In the genomic region with DNA sequence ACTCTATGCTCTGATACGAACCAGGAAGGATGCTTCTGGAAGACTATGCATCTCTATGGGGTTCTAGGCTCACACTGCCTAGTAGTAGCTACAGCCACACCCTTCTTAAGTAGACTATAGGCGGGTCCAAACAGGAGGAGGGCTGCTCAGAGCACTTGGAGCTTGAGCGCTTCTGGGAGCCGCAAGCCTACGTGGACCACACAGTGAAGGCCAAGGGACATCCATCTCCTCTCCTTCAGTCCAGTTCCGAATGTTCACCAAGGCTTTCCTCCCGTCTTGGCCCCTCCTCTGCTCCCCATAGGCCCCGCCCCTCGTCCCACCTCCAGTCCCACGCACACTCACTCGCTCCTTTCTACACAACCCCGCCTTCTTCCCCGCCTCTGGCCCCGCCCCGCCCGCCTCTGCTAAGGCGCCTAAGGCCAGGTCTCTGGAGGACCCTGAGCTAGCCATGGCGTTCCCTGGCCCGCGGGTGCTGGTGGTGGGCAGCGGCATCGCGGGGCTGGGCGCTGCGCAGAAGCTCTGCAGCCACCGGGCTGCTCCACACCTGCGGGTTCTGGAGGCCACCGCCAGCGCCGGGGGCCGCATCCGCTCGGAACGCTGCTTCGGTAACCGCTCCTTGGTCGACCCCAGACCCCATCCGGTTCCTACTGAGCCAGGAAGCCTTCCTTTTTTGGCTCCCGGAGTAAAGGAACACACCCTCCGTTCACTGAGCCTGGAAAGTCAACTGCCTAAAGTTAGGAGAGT, we compare ENCODE assay signal across 8 mouse cellular contexts. TPM values are rescaled to one million over a fixed set of nuclear protein-coding genes. Genes with fewer than 3 reads are reported as not detected.
DNase-seq lines count a peak whose midpoint lies in the region; ATAC-seq and TF ChIP-seq lines count a peak whose summit lies in the region.

No protein-coding gene starts in this region.

- peak overlapping the region; percentile 67 for H3ac ChIP-seq in C2C12 (ENCODE audit: control insufficient read depth, insufficient read length, low read depth)

- H3K27ac ChIP-seq in heart, embryonic 11.5 days (ENCODE audit: low read depth, low read length): no peak overlapping the region
- H3K27ac ChIP-seq in kidney, embryonic 16.5 days (ENCODE audit: low read length): peak overlapping the region; percentile 73; the same call in 1 of the 2 replicates

- H3K79me2 ChIP-seq in C2C12 (ENCODE audit: control insufficient read depth, insufficient read depth): no peaks in the 10 kb centered on the region

- no peaks in the 10 kb centered on the region for H3K27me3 ChIP-seq in C2C12 (ENCODE audit: control insufficient read depth, insufficient read depth, insufficient read length)
- H3K27me3 ChIP-seq in erythroblast, embryonic 14.5 days (ENCODE audit: control insufficient read depth): no peaks in the 10 kb centered on the region
- no peaks in the 10 kb centered on the region for H3K27me3 ChIP-seq in heart, embryonic 11.5 days (ENCODE audit: control insufficient read depth, insufficient read depth, low read length)
- no peaks in the 10 kb centered on the region for H3K27me3 ChIP-seq in kidney, embryonic 16.5 days (ENCODE audit: insufficient read depth, low read length)

- peak; percentile 98 for ATAC-seq in heart, embryonic 11.5 days (replicated peaks; ENCODE audit: insufficient number of reproducible peaks, low FRiP score, low TSS enrichment)
- peak; percentile 98 for ATAC-seq in kidney, embryonic 16.5 days (ENCODE audit: low FRiP score, low TSS enrichment)

- no peaks in the 10 kb centered on the region for H3K36me3 ChIP-seq in C2C12 (ENCODE audit: control insufficient read depth, insufficient read depth)
- H3K36me3 ChIP-seq in erythroblast, embryonic 14.5 days (ENCODE audit: control insufficient read depth): no peaks in the 10 kb centered on the region; the same call in 1 of the 2 replicates
- H3K36me3 ChIP-seq in heart, embryonic 11.5 days (ENCODE audit: control insufficient read depth, insufficient read depth, low read length): peaks cover 2% of the 10 kb centered on the region; the same call in 1 of the 2 replicates
- H3K36me3 ChIP-seq in kidney, embryonic 16.5 days (ENCODE audit: insufficient read depth, low read length): peaks cover 11% of the 10 kb centered on the region

- TF ChIP-seq CTCF in C2C12 (IDR thresholded peaks at IDR 0.05; ENCODE audit: control insufficient read depth, insufficient read depth, insufficient read length): no peak

- no peaks in the 10 kb centered on the region for H3K79me3 ChIP-seq in C2C12 (ENCODE audit: low read depth)

- DNase-seq in brain, embryonic 18.5 days (ENCODE audit: low read depth, low spot score): peak; percentile 70
- DNase-seq in liver: peak; percentile 97
- peak; percentile 52 to 80 for DNase-seq in monocyte, adult 2 months (ENCODE audit: low read depth in 1 of 2, low spot score in 2 of 2)
- peak; percentile 85 for DNase-seq in spleen, postnatal 14 days (ENCODE audit: low spot score in 2 of 2)

- H3K4me1 ChIP-seq in erythroblast, embryonic 14.5 days (ENCODE audit: control insufficient read depth): peaks cover 31% of the 10 kb centered on the region
- peaks cover 6% of the 10 kb centered on the region; the same call in 1 of the 2 replicates for H3K4me1 ChIP-seq in heart, embryonic 11.5 days (ENCODE audit: control insufficient read depth, insufficient read depth, low read length)
- peaks cover 10% of the 10 kb centered on the region for H3K4me1 ChIP-seq in kidney, embryonic 16.5 days (ENCODE audit: insufficient read depth, low read length)

- H3K9me3 ChIP-seq in erythroblast, embryonic 14.5 days (ENCODE audit: control insufficient read depth, low read length): no peaks in the 10 kb centered on the region
- H3K9me3 ChIP-seq in heart, embryonic 11.5 days (replicated peaks; ENCODE audit: control insufficient read depth, low read length): no peaks in the 10 kb centered on the region
- no peaks in the 10 kb centered on the region for H3K9me3 ChIP-seq in kidney, embryonic 16.5 days (ENCODE audit: low read length)

- 1% methylated on average over 40 of the region's 40 CpGs for WGBS in heart, embryonic 11.5 days (ENCODE audit: insufficient replicate concordance)
- 1% methylated on average over 40 of the region's 40 CpGs for WGBS in kidney, embryonic 16.5 days

- H3K9ac ChIP-seq in heart, embryonic 11.5 days (ENCODE audit: low read depth, low read length): peak overlapping the region; percentile 82
- peak overlapping the region; percentile 95 for H3K9ac ChIP-seq in kidney, embryonic 16.5 days (replicated peaks; ENCODE audit: low read length)

- H3K4me2 ChIP-seq in heart, embryonic 11.5 days: peak overlapping the region; percentile 77
- peak overlapping the region; percentile 88 for H3K4me2 ChIP-seq in kidney, embryonic 16.5 days (replicated peaks; ENCODE audit: low read depth, low read length)

- H3K4me3 ChIP-seq in C2C12 (ENCODE audit: insufficient read depth, poor library complexity, severe bottlenecking): peak overlapping the region; percentile 30
- H3K4me3 ChIP-seq in erythroblast, embryonic 14.5 days (replicated peaks): peak overlapping the region; percentile 75
- peak overlapping the region; percentile 61 for H3K4me3 ChIP-seq in heart, embryonic 11.5 days (ENCODE audit: low read depth, low read length)
- peak overlapping the region; percentile 90 for H3K4me3 ChIP-seq in kidney, embryonic 16.5 days (ENCODE audit: low read length)

TF ChIP-seq in C2C12, 6 proteins besides CTCF, POLR2A, EP300 and RAD21:
- no peak for TF ChIP-seq CEBPB (IDR thresholded peaks at IDR 0.05; ENCODE audit: low read depth)
- TF ChIP-seq MYOG (IDR thresholded peaks at IDR 0.05; ENCODE audit: control insufficient read depth, extremely low read depth, insufficient read length): no peak
- TF ChIP-seq MYOD1 (IDR thresholded peaks at IDR 0.05; ENCODE audit: control insufficient read depth, insufficient read length, low read depth): no peak
- TF ChIP-seq FOSL1 (IDR thresholded peaks at IDR 0.05; ENCODE audit: insufficient read depth, low read length, poor library complexity, severe bottlenecking): no peak
- no peak for TF ChIP-seq USF1 (IDR thresholded peaks at IDR 0.05; ENCODE audit: low read depth)
- no peak for TF ChIP-seq MAX (IDR thresholded peaks at IDR 0.05)
TF ChIP-seq in C2C12: peak in this region for 0.

RNA-seq across cellular contexts. Expression of a gene that starts 9.2 kb away (rescaled TPM):
- polyA plus RNA-seq in C2C12 (2012; fragmentation: generic; extraction: Trizol): 149 TPM
- polyA plus RNA-seq in erythroblast, embryonic 14.5 days (2012): 0.14 and 0.39 TPM in 2 replicates
- polyA plus RNA-seq in heart, embryonic 11.5 days (2014; fragmentation: Nextera tagmentation; extraction: Ambion mirVana): 179 and 198 TPM in 2 replicates
- 183 and 199 TPM in 2 replicates for polyA plus RNA-seq in kidney, embryonic 16.5 days (2015; fragmentation: Nextera tagmentation; extraction: Ambion mirVana)

RNA-seq across cellular contexts. Expression of a gene that starts 9.9 kb away (rescaled TPM):
- polyA plus RNA-seq in C2C12 (2012; fragmentation: generic; extraction: Trizol): 10.1 TPM
- polyA plus RNA-seq in erythroblast, embryonic 14.5 days (2012): 0.14 TPM in 1 of 2 replicates, not detected in the other
- 17.1 and 19.0 TPM in 2 replicates for polyA plus RNA-seq in heart, embryonic 11.5 days (2014; fragmentation: Nextera tagmentation; extraction: Ambion mirVana)
- polyA plus RNA-seq in kidney, embryonic 16.5 days (2015; fragmentation: Nextera tagmentation; extraction: Ambion mirVana): 20.2 and 23.5 TPM in 2 replicates

RNA-seq across cellular contexts. Expression of a gene that starts 11.9 kb away (rescaled TPM):
- 16.9 TPM for polyA plus RNA-seq in C2C12 (2012; fragmentation: generic; extraction: Trizol)
- 0.30 and 0.58 TPM in 2 replicates for polyA plus RNA-seq in erythroblast, embryonic 14.5 days (2012)
- polyA plus RNA-seq in heart, embryonic 11.5 days (2014; fragmentation: Nextera tagmentation; extraction: Ambion mirVana): 24.8 and 33.7 TPM in 2 replicates
- 30.5 and 33.8 TPM in 2 replicates for polyA plus RNA-seq in kidney, embryonic 16.5 days (2015; fragmentation: Nextera tagmentation; extraction: Ambion mirVana)

RNA-seq across cellular contexts. Expression of a gene that starts 23.2 kb away (rescaled TPM):
- 21.5 TPM for polyA plus RNA-seq in C2C12 (2012; fragmentation: generic; extraction: Trizol)
- polyA plus RNA-seq in erythroblast, embryonic 14.5 days (2012): 1.0 and 2.8 TPM in 2 replicates
- 69.3 and 71.7 TPM in 2 replicates for polyA plus RNA-seq in heart, embryonic 11.5 days (2014; fragmentation: Nextera tagmentation; extraction: Ambion mirVana)
- polyA plus RNA-seq in kidney, embryonic 16.5 days (2015; fragmentation: Nextera tagmentation; extraction: Ambion mirVana): 36.1 and 41.3 TPM in 2 replicates

RNA-seq across cellular contexts. Expression of a gene that starts 29.2 kb away (rescaled TPM):
- polyA plus RNA-seq in C2C12 (2012; fragmentation: generic; extraction: Trizol): not detected
- polyA plus RNA-seq in erythroblast, embryonic 14.5 days (2012): not detected in 2 replicates
- polyA plus RNA-seq in heart, embryonic 11.5 days (2014; fragmentation: Nextera tagmentation; extraction: Ambion mirVana): 0.04 TPM in 1 of 2 replicates, not detected in the other
- polyA plus RNA-seq in kidney, embryonic 16.5 days (2015; fragmentation: Nextera tagmentation; extraction: Ambion mirVana): 0.41 and 0.51 TPM in 2 replicates

Comparison
In these comparisons a context has a peak if more than half of its experiments do, and no peak if none do; other contexts are left out.
1. H3K4me3 ChIP-seq: peak in every context shown above with its lines; median percentile 90 in kidney, embryonic 16.5 days; 75 in erythroblast, embryonic 14.5 days; 61 in heart, embryonic 11.5 days; 30 in C2C12.
2. RNA of a gene that starts 9.2 kb away (polyA plus RNA-seq): 183 to 199 TPM in kidney, embryonic 16.5 days, 179 to 198 TPM in heart, embryonic 11.5 days and 149 TPM in C2C12 (single experiment); 0.14 to 0.39 TPM in erythroblast, embryonic 14.5 days; every median in the first group is over 100 times any median in the second.
3. RNA of a gene that starts 11.9 kb away (polyA plus RNA-seq): 30.5 to 33.8 TPM in kidney, embryonic 16.5 days, 24.8 to 33.7 TPM in heart, embryonic 11.5 days and 16.9 TPM in C2C12 (single experiment); 0.30 to 0.58 TPM in erythroblast, embryonic 14.5 days; every median in the first group is over 10 times any median in the second.
4. Peak in every context shown above with its lines, with median percentiles within 50 percentile points of each other: DNase-seq.